Mouse (Mus musculus) cerebellum, adult 9-11 months (tissue): Measurements from ENCODE around the gene Rhbdd2.
"Not testable (repeated sequence)": the region's sequence is repeated elsewhere in the genome, so short reads cannot be mapped to it uniquely, and the experiment has no call there.

ENCODE experiments used
- DNase-seq: peaks from one replicate; pipeline ENCODE4 v3.0.0; 2022

The Rhbdd2 gene

DNA sequence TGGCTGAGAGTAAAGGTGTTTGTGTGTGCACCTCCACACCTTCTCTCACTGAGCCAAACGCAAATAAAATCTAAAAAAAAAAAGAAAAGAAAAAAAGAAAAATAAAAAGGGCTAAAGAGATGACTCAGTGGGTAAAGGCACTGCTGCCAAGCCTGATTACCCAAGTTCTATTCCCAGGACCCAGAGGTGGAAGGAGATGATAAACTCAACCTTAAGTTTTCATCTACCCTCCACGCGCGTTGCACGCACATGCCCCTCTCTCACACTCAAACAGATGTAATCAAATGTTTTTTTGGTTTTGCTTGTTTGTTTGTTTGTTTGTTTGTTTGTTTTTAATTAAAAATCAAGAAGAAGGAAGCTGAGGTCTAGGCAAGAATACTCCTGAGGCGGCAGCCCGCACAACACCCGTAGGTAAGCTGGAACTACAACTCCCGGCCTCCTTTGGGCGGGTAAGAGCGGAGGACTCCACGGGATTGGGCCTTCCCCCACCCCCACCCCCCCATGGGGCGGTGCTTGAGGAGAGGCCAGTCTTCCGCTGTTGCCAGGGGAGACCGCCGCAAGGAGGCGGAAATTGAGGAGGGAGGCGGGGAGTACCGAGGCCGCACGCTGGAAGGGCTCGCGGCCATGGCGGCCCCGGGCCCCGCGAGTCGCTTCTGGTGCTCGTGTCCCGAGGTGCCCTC is at the start of gene Rhbdd2:
Gene Rhbdd2, plus strand, starts transcription at position 502 of the 680 bp plus-strand sequence.
- DNase-seq = peak; percentile 98

DNA sequence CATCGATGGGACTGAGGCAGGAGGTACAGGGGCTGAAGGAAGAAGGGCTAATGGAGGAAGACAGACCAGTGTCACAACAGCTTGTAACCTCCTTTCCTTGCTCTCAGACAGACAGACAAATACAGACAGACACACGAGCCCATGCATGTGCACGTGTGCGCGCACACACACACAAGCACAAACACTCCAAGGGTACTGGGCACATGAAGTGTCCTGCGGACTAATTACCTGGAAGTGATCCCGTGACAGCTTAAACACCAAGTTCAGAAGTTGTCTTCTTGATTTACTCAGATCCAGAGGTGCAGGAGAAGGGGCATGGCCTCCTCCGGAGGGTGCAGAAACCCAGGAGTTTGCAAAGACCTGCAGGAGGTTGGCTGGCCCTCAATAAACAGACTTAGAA is 46.7 kb upstream of the Rhbdd2 start:
- no peak for DNase-seq

DNA sequence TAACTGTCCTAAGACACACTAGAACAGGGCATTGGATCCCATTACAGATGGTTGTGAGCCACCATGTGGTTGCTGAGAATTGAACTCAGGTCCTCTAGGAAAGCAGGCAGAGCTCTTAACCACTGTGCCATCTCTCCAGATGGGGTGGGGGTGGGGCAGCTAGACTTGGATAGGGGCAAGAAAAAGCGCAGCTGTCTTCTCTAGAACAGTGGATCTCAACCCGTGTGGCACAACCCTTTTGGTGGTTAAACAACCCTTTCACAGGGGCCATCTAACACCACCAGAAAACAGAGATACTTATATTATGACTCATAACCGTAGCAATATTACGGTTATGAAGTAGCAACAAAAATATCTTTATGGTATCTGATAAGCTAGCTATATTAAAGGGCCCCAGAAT is 44.7 kb upstream of the Rhbdd2 start:
- DNase-seq = no peak

DNA sequence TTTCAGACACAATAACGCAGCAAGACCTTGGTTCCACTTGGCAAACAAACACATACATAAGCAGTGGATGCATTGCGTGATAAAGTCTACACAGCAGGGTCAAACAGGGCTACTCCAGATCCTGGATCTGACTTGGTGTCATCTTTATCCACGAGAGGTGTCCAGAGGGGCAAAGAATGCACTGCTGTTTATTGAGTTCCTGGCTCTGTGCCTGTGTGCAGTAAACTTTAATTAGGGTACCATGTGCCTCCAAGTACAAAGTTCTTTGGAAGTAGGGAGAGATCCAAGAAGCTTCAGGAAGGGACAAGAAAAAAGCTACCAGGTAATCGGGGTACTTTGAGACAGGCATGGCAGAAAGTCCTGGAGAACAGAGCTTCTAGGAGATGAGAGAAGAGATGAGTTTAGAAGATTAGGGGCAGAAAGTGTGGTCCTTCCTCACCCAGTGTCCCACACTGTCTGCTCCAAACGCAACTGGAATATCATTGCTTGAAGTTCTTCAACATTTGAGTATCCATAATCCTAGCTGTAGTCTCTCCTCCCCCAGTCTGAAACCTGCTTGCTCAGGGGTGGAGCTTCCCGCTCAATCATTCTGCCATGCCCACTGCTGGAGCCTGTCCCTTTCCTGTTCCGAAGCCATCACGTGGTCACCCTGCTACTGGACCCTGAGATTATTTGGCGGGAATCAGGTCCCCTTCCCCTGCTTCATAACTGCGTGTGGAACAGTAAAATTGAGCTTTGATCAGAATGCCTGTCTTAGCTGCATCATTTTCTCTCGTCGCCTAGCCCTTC is 42.2 kb upstream of the Rhbdd2 start:
- no peak for DNase-seq

DNA sequence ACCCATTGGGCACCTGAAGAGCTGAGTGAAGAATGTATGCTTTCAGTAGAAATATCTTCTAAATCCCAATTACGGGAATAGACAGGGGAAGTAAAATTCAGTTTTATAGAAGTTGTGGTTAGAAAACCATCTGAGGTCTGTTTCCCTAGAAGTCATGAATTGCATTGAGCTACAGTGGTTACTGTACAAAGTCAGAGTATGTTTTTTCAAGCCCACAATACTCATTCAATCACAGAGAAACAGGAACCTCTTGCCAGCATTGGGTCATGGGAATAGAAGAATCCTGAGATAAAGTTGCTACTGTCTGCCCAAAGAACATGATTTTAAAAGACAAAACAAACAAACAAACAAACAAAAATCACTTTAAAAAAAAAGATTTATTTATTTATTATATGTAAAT is 27.8 kb upstream of the Rhbdd2 start:
- DNase-seq = not testable (repeated sequence)

DNA sequence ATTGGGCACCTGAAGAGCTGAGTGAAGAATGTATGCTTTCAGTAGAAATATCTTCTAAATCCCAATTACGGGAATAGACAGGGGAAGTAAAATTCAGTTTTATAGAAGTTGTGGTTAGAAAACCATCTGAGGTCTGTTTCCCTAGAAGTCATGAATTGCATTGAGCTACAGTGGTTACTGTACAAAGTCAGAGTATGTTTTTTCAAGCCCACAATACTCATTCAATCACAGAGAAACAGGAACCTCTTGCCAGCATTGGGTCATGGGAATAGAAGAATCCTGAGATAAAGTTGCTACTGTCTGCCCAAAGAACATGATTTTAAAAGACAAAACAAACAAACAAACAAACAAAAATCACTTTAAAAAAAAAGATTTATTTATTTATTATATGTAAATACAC is 25.7 kb upstream of the Rhbdd2 start:
- DNase-seq = not testable (repeated sequence)

DNA sequence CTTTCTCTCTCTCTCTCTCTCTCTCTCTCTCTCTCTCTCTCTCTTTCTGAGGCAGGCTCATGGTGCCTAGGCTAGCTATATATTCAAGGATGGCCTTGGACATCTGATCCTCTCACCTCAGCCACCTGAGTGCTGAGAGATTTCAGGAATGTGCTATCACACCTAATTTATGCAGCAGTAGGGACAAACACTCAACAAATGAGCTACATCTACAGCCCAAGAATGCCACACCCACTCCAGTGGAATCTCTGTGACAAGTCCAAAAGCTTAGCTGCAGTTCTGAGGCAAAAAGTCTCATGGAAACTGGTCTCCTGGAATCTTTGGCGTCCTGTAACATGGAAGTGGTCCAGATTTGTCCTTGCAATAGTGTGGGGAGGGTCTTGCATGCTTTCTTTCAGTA is 24.8 kb upstream of the Rhbdd2 start:
- no peak for DNase-seq

DNA sequence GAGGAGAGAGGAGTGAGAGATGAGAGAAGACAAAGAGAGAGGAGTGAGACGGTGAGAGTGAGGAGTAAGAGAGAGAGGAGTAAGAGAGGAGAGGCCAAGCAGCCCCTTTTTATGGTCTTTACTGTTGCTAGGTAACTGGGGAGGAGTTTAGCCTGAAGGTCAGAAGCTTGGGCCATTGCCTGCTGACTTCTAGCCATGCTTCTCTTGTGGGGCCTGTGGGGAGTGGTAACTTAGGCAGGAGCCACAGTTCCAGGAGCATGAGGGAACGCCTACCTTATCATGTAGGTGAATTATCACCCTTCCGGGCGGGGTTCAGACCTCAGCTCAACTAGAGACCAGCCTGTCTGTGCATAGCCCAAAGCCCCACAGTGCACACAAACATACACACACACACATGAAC is 22.6 kb upstream of the Rhbdd2 start:
- no peak for DNase-seq

DNA sequence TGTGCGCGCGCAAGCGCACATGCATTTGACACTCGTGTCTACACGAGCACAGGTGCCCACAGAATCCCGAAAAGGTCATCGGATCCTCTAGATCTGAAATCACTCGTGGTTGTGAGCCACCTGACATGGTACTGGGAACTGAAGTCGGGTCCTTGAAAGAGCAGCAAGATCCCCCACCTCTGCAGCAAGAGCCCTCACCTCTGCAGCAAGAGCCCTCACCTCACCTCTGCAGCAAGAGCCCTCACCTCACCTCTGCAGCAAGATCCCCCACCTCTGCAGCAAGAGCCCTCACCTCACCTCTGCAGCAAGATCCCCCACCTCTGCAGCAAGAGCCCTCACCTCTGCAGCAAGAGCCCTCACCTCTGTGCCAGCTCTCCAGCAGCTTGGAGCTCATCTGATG is 12.7 kb upstream of the Rhbdd2 start:
- not testable (repeated sequence) for DNase-seq

DNA sequence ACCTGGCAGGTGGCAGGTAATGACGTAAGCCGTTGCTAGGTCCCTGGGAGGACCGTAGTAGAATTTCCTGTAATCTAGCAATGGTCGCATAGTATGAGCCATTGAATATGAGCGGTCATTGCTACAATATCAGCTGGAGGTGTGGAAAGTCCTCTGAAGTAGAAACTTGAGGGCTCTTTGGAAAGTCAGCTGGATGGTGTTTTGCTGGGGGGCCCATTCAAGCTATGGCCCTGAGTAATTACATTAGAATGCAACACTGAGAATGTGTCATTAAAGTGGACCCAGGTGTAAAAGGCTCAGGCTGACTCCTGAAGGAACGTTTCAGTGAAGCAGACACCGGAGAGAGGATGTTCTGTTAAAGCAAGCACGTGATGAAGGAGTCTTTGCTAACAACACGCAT is 11.9 kb upstream of the Rhbdd2 start:
- DNase-seq = no peak

DNA sequence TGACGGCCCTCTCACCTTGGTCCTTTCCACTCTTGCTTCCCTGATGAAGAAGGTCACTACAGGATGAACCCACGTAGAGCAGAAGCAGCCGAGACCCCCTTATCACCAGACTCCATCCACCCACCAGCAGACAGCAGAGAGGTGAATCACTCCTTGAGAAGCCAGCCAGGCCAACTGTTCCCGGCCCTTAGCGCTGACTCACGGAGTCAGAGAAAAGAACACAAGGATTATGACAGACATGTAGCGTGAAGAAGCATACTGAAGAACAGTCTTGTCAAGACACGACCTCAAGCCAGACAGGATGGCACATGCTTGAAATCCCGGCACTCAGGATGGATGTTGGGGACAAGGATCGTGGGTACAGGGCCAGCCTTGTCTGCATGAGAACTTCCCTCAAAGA is 10.7 kb upstream of the Rhbdd2 start:
- no peak for DNase-seq

DNA sequence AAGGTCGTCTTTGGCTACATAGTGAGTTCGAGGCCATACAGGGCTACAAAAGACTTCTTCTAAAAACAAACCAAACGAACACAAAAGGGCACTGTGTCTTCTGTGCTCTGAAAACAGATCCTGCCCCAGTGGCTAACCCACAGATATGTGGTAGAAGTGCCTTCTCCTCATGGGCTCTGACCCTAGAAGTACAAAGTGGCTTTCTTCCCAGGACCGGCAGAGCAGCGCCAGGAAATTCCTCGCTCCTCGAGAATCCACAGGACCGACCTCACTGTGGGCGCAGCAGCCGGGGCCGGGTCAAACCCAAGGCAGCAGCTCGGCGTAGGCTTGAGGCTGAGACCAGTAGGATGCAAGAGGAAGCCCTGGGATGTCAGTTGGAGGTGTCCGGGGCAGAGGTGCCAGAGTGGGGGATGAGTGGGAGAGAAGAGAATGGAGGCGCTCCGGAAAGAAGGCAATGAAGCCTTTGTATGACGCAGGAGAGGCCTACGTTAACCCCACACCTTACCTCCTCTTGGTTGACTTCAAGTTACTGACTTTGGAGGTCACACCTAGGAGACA is 9.3 kb upstream of the Rhbdd2 start:
- no peak for DNase-seq

DNA sequence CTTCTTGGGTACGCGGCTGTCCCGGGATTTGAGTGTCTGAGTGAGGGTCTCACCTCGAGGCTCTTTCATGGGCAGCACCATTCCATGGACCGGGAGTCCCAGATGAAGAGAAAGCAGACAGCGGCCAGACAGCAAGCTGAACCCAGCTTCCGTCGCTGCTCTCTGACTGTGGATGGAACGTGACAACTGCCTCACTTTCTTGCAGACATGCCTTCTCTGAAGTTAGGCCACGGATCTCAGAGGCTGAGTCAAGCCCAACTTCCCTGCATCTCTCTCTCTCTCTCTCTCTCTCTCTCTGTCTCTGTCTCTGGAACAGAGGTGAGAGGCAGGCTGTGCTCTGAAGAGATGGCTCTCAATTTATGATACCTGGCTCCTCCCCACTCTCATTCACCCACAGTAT is 3.5 kb upstream of the Rhbdd2 start:
- no peak for DNase-seq

DNA sequence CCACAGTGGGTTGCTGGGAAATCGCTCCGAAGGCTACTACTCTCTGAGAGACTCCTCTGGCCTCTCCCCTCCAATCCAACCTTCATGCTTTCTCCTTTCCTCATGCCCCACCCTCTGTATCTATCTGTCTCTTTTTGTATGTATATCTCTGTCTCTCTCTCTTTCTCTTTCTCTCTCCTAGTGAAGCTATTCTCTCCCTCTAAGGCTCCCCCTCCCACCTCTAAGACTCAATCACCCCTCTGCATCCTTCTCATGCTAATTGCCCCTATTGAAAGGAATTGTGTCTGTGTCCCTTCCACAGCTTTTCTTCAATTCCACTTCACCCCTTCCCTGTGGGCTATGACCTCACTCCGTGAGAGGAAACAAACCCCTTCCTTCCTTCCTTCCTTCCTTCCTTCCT is 3.0 kb upstream of the Rhbdd2 start:
- no peak for DNase-seq

DNA sequence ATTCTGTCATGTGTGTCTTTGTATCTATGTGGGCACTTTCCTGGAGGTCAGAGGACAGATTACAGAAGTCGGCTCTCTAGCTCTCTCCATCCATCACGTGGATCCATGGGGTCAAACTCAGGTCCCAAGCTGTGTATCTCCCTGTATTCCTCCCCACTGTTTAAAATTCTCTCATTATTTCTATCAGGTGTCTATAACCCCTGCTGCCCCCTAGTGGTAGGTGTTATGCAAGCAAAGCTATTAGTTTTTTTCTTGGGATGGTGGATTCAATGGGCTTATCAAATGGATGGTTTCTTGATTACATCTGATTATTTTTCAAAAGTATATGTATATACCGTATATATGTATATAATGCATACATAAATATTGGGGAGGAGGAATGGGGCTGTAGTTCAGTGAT is 1.8 kb upstream of the Rhbdd2 start:
- peak; percentile 53 for DNase-seq

DNA sequence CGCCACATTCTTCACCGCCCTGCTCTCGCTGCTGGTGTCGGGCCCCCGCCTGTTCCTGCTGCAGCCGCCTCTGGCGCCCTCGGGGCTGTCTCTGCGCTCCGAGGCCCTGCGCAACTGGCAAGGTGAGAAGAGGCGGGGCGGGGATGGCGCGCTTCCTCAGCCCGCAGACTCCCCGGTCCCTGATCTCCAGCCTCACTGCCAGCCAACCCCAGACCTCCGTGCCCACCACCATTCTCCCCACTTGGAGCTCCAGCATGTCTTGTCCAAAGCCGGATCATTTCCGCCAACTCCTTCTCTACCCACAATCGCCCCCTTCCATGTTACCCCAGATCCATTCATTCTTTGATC is 353 bp downstream of the Rhbdd2 start:
- DNase-seq = no peak

DNA sequence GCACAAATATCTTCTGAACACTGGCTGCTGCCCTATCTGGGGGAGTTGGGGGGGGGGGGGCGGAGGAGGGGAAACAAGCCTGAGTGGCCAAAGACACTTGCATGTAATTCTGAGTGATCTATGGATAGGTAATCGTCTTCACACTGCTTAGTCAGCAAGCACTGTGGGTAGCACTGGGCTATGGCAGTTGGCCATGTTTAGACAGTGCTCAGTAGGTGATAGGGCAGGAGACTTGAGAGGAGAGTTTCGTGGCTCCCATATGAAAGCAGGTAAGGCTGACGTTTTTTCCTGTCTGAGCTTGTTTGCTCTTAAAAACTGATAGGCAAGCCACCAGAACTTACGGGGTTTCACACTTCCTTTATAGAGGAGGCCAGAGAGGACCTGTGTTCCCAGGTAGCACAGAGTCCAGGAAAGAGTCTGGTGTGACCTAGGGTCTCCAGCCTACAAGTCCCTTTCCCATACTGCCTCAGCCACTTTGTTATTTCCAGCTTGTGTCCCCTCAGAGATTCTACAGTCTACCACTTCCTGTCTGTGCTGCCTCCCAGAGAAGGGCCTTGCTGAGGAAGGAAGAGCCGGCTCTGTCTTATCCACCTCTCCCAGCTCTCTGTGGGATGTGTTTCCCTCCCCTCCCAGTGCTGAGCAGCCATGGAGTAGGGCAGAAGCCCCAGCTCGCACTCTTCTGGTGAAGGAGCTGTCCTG is 7.5 kb downstream of the Rhbdd2 start:
- DNase-seq = no peak

DNA sequence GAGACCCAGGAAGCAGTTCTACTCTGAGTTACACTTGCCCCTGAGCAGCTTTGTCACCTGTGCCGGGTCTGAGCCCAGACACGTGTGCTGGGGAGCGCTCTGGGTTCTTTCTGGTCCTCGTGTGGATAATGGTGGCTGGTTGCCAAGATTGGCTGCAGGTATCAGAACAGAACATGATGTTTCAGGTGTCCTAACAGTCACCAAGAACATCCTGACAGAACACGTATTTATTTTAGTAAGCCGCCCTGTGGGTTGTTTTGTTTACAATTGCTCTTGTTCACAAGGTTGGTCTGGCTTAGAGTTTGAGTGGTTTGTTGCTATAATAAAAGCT is 8.0 kb downstream of the Rhbdd2 start:
- no peak for DNase-seq

DNA sequence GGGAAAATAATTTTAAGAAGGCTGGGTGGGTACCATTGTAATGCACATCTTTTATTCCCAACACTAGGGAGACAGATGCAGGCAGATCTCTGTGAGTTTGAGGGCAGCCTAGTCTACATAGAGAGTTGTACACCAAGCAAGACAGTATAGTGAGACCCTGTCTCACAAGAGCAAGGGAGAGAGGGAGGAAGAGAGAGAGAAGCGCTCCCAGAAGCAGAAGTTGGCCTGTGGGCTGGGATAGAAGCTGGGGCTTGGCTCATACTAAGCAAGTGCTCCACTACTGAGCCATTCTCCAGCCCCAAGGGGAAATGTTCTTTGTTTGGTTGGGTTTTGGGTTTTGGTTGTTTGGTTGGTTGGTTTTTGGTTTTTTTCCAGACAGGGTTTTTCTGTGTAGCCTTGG is 8.6 kb downstream of the Rhbdd2 start:
- no peak for DNase-seq

DNA sequence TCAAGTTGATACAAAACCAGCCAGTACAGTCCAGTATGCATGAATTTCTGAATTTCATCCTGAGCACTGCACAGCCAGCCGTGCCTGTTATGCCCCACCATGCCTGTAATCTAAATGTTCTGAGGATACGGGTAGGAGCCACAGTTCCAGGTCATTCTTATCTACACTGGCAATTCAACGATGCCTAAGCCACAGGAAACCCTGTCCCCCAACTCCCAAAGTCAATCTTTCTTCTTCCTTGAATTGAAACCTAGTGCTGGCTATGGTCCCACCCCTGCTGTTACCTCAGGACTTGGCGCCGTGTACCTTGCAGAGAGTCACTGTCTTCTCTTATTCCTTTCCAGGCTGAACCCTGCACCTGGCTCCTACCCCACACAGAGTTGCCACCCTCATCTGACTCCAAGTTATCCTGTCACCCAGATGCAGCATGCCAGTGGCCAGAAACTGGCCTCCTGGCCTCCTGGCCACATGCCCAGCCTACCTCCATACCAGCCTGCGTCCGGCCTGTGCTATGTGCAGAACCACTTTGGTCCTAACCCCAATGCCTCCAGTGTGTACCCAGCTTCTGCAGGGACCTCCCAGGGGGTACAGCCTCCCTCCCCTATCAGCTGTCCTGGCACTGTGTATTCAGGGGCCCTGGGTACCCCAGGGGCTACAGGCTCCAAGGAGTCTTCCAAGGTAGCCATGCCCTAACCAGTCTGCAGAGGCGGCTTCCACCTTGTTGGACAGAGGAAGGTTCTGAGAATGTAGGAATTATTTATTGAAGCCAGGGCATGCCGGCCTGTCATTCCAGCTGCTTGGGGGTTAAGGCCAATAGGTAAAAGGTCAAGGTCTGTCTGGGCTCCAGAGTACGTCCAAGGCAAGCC is 10.5 kb downstream of the Rhbdd2 start:
- DNase-seq = peak; percentile 36

DNA sequence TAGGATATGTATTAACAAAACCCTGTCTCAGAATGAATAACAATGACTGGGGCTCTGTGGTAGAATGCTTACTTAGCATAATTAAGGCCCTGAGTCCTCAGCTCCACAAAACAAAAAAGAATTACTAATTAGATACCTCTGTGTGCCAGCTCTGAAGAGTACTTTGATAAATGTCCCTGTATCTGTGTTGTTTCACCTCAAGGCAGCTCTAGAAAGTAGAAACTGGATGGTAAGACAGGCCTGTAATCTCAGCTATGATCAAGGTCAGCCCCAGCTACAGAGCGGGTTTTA is 11.1 kb downstream of the Rhbdd2 start:
- DNase-seq = no peak

DNA sequence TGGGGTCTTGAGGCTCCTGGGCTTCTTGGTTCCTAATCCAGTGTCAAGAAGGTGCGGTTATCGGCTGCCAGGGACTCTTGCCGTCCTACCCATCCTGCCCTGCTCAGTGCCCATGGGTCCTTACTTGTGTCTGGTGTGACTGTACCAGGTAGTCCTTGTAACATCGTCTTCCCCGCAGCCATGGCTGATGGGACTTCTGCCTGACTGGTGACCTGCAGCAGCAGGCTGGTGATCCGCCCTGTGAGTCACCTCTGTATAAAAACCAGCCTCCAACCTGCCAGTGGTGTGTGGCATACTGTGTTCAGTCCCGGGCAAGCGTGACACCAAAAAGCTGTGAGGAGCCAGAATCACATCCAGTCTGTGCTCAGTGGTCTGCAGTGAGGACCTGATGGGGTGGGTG is 11.5 kb downstream of the Rhbdd2 start:
- no peak for DNase-seq

DNA sequence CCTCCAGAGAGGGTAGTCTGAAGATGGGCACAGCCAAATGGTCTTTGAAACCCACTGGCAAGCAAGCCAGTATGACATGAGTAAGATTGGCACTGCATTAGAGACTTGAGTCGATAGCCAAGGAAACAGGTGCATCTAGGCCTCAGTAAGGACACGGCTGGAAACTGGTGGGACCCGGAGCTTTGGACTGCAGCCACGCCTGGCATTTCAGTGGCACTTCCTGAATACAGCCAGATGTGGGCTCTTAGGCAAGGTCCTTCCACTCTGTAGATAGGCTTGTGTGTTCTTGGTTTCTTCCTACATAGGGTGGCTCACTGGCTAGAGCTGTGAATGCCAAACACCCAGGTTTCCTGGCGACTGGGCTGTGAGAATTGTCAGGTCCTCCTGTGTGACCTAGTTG is 12.9 kb downstream of the Rhbdd2 start:
- no peak for DNase-seq
